Mouse (Mus musculus): ENCODE results near the gene Cnga1. TPM values are rescaled to one million over a fixed set of nuclear protein-coding genes. Genes with fewer than 3 reads are reported as not detected.
"Not testable (repeated sequence)": the region's sequence is repeated elsewhere in the genome, so short reads cannot be mapped to it uniquely, and the experiment has no call there.

Cnga1 gene
- total RNA-seq, 2 experiments from 2014 or later, result not detected

GRCm38 (mm10) chr5:72643655-72644054 is 420 bp downstream of the Cnga1 start:
- no peak for DNase-seq (ENCODE audit: low spot score in 2 of 2)

GRCm38 (mm10) chr5:72640072-72640471 is 4.0 kb downstream of the Cnga1 start:
- DNase-seq (ENCODE audit: low spot score in 2 of 2), result no peak

GRCm38 (mm10) chr5:72636576-72636975 is 7.5 kb downstream of the Cnga1 start:
- DNase-seq (ENCODE audit: low spot score in 2 of 2), result no peak

GRCm38 (mm10) chr5:72636122-72636521 is 8.0 kb downstream of the Cnga1 start:
- no peak for DNase-seq (ENCODE audit: low spot score in 2 of 2)

GRCm38 (mm10) chr5:72634791-72635271 is 9.2 kb downstream of the Cnga1 start:
- no peak for DNase-seq (ENCODE audit: low spot score in 2 of 2)

- DNase-seq (ENCODE audit: low spot score in 2 of 2), result no peak
These were observed 14.0 kb downstream of the Cnga1 start for GRCm38 (mm10) chr5:72630026-72630425.

- DNase-seq (ENCODE audit: low spot score in 2 of 2), result no peak
These were observed 23.1 kb downstream of the Cnga1 start for GRCm38 (mm10) chr5:72621022-72621421.

GRCm38 (mm10) chr5:72617413-72617812 is 26.7 kb downstream of the Cnga1 start:
- no peak for DNase-seq (ENCODE audit: low spot score in 2 of 2)

GRCm38 (mm10) chr5:72603138-72603537 is 40.9 kb downstream of the Cnga1 start:
- no peak for DNase-seq (ENCODE audit: low spot score in 2 of 2)

- peak in 1 of 2 experiments; percentile 30 for DNase-seq (ENCODE audit: low spot score in 2 of 2)
These were observed 43.1 kb downstream of the Cnga1 start for GRCm38 (mm10) chr5:72601006-72601405.

- DNase-seq (ENCODE audit: low spot score in 2 of 2), result no peak
These were observed 56.8 kb downstream of the Cnga1 start, which contains the start of gene Gm5868 for GRCm38 (mm10) chr5:72587192-72587681. TSS of gene Gm5868 (minus strand) at chr5:72587551.

- not testable (repeated sequence) for DNase-seq (ENCODE audit: low spot score in 2 of 2)
These were observed 57.3 kb downstream of the Cnga1 start for GRCm38 (mm10) chr5:72586667-72587191.

GRCm38 (mm10) chr5:72586122-72586521 is 58.0 kb downstream of the Cnga1 start:
- DNase-seq (ENCODE audit: low spot score in 2 of 2), result not testable (repeated sequence)

GRCm38 (mm10) chr5:72580970-72581332 is 63.1 kb downstream of the Cnga1 start, which contains the start of gene Zar1:
TSS of gene Zar1 (minus strand) at chr5:72581254.
- peak in 1 of 2 experiments; percentile 13 for DNase-seq (ENCODE audit: low spot score in 2 of 2)

- DNase-seq (ENCODE audit: low spot score in 2 of 2), result peak in 1 of 2 experiments; percentile 19
These were observed 63.7 kb downstream of the Cnga1 start for GRCm38 (mm10) chr5:72580088-72580969.

- DNase-seq (ENCODE audit: low spot score in 2 of 2), result not testable (repeated sequence)
These were observed 64.5 kb downstream of the Cnga1 start for GRCm38 (mm10) chr5:72579599-72579998.

GRCm38 (mm10) chr5:72565621-72566020 is 78.5 kb downstream of the Cnga1 start:
- no peak for DNase-seq (ENCODE audit: low spot score in 2 of 2)

- not testable (repeated sequence) for DNase-seq (ENCODE audit: low spot score in 2 of 2)
These were observed 80.9 kb downstream of the Cnga1 start for GRCm38 (mm10) chr5:72563183-72563582.

- no peak for DNase-seq (ENCODE audit: low spot score in 2 of 2)
These were observed 83.0 kb downstream of the Cnga1 start for GRCm38 (mm10) chr5:72560976-72561628.

- DNase-seq (ENCODE audit: low spot score in 2 of 2), result peak; percentile 96 to 97
These were observed 84.5 kb downstream of the Cnga1 start, which contains the start of gene Nfxl1 for GRCm38 (mm10) chr5:72559544-72560049. TSS of gene Nfxl1 (minus strand) at chr5:72559684.
